Mouse (Mus musculus) left cerebral cortex, adult 8-10 months (tissue): ENCODE measurements at regions not wholly inside any gene's neighbourhood (a gene's known extent, or its start where the extent isn't known, plus 50 kb on each side); places are given as distances from the start of the nearest gene placed in this dataset.

Experiments
- DNase-seq, 2 experiments: peaks; one replicate each; pipeline ENCODE4 v3.0.0; 2022; ENCODE audit warnings: low spot score in 2 of 2

- no peak for DNase-seq
Measured at GRCm38 (mm10) chr6:111621684-111622480, 651.7 kb upstream of the Lmcd1 start.

- DNase-seq = peak in 1 of 2 experiments; percentile 16
Measured at GRCm38 (mm10) chr6:111622481-111623139, 650.9 kb upstream of the Lmcd1 start.

GRCm38 (mm10) chr6:111623140-111623497 lies 650.4 kb upstream of the Lmcd1 start:
- DNase-seq = no peak

- DNase-seq = no peak
Measured at GRCm38 (mm10) chr6:111625501-111625900, 648.1 kb upstream of the Lmcd1 start.

GRCm38 (mm10) chr6:111652736-111653135 lies 620.8 kb upstream of the Lmcd1 start:
- DNase-seq = no peak

- DNase-seq = no peak
Measured at GRCm38 (mm10) chr6:111659957-111660356, 613.6 kb upstream of the Lmcd1 start.

GRCm38 (mm10) chr6:111664603-111665002 lies 609.0 kb upstream of the Lmcd1 start:
- no peak for DNase-seq

GRCm38 (mm10) chr6:111684911-111685310 lies 588.6 kb upstream of the Lmcd1 start:
- no peak for DNase-seq

- DNase-seq = no peak
Measured at GRCm38 (mm10) chr6:111702864-111703263, 570.7 kb upstream of the Lmcd1 start.

GRCm38 (mm10) chr6:111708277-111708676 lies 565.3 kb upstream of the Lmcd1 start:
- DNase-seq = no peak

- DNase-seq = no peak
Measured at GRCm38 (mm10) chr6:111725969-111726368, 547.6 kb upstream of the Lmcd1 start.

GRCm38 (mm10) chr6:111730381-111730780 lies 543.2 kb upstream of the Lmcd1 start:
- DNase-seq = no peak

- peak in 1 of 2 experiments; percentile 7 for DNase-seq
Measured at GRCm38 (mm10) chr6:111733926-111734325, 539.6 kb upstream of the Lmcd1 start.

- peak in 1 of 2 experiments; percentile 15 for DNase-seq
Measured at GRCm38 (mm10) chr6:111738983-111739382, 534.6 kb upstream of the Lmcd1 start.

GRCm38 (mm10) chr6:111781710-111782481 lies 491.7 kb upstream of the Lmcd1 start:
- no peak for DNase-seq

GRCm38 (mm10) chr6:111808611-111809010 lies 464.9 kb upstream of the Lmcd1 start:
- DNase-seq = no peak

GRCm38 (mm10) chr6:111813982-111814603 lies 459.5 kb upstream of the Lmcd1 start:
- no peak for DNase-seq

- DNase-seq = no peak
Measured at GRCm38 (mm10) chr6:111815150-111815549, 458.4 kb upstream of the Lmcd1 start.

- DNase-seq = no peak
Measured at GRCm38 (mm10) chr6:111820265-111820664, 453.3 kb upstream of the Lmcd1 start.

GRCm38 (mm10) chr6:111844321-111844835 lies 429.2 kb upstream of the Lmcd1 start:
- DNase-seq = peak; percentile 1 to 18

GRCm38 (mm10) chr6:111866101-111866598 lies 407.4 kb upstream of the Lmcd1 start:
- DNase-seq = peak in 1 of 2 experiments; percentile 24
